Mouse (Mus musculus): Measurements from ENCODE around the gene Tgtp1.
"Not testable (repeated sequence)": the region's sequence is repeated elsewhere in the genome, so short reads cannot be mapped to it uniquely, and the experiment has no call there.

DNA sequence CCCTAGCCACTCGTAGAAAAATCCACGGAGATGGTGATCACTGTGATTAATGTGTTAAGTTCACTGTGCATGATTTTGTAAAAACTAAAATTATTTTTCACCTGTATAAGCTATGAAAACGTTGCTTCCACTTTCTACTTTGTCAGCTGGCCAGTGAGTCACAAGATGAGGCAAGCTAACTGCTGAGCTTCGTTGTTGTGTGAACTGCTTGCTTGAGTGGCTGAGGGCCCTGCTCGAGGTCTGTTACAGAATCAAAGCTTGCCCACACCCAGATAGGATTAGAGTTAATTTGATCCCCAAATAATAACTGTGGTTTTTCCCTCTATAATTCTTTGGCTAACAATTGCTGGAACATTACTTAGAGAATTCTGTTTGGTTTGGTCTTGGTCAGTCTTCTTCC is 13.9 kb downstream of the Tgtp1 start:
- TF ChIP-seq POLR2A (IDR thresholded peaks at IDR 0.05; ENCODE audit: low read depth, low read length); CTCF (IDR thresholded peaks at IDR 0.05; ENCODE audit: extremely low read depth, insufficient read length, insufficient replicate concordance, low read depth, low read length): not testable (repeated sequence)

All from small intestine, adult 2 months (tissue).